Mouse (Mus musculus): ENCODE data around the gene Fntb. TPM values are rescaled to one million over a fixed set of nuclear protein-coding genes. Genes with fewer than 3 reads are reported as not detected.

The Fntb gene
- polyA plus RNA-seq, 1 experiment from 2014 or later = 35.2 TPM

DNA sequence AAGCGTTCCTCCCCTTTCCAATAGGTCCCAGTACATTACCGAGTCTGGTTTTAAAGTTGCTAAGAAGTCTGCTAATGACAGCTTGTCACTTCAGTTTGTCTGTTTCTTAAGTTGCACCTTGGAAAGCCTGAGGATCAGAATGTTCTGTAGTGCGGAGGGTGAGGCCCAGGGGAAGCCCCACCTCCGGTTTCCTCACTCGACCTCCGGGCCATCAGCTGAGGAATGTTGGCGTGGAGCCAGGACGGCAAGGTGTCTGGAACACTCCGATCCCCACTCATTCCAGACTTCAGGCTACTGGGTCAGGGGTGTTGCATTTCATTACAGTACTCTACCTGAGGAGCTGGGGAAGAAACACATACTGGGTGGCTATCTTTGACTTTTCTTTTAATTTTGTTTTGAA, 118.4 kb downstream of the Fntb start:
- H3K27me3 ChIP-seq = no peaks in the 10 kb centered on the region
- H3K9me3 ChIP-seq = no peaks in the 10 kb centered on the region
- H3K27ac ChIP-seq = no peak overlapping the region
- no peak for ATAC-seq (ENCODE audit: low FRiP score)
- no peak overlapping the region for H3K4me2 ChIP-seq
- H3K4me1 ChIP-seq = no peaks in the 10 kb centered on the region
- H3K9ac ChIP-seq = no peak overlapping the region
- 83% methylated on average over 9 of the region's 9 CpGs for WGBS
- H3K4me3 ChIP-seq (replicated peaks) = no peak overlapping the region
- H3K36me3 ChIP-seq (replicated peaks) = no peaks in the 10 kb centered on the region

DNA sequence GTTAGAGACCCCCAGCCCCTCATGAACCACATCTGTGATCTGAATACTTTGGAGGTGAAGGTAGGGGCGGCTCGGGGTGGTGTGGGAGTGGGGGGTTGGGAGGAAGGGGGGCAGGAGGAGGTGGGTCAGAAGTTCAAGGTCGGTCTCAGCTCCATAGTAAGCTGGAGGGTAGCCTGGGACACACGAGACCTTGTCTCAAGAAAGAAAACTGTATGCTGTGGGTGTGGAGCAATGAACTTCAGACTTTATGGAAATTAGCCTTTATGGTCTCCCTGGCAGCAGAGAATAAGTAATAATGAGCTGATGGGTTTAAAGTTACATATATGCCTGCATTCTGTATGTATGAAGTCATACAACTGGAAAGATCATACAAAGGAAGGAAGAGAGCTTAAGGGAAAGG, 119.7 kb downstream of the Fntb start:
- Histone ChIP-seq H3K27me3 (no peaks in the 10 kb centered on the region), H3K4me1 (no peaks in the 10 kb centered on the region), H3K36me3 (replicated peaks) (no peaks in the 10 kb centered on the region), H3K27ac (no peak overlapping the region), H3K9ac (no peak overlapping the region), H3K4me2 (no peak overlapping the region), H3K9me3 (no peaks in the 10 kb centered on the region), H3K4me3 (replicated peaks) (no peak overlapping the region)
- 93% methylated on average over 4 of the region's 4 CpGs for WGBS
- ATAC-seq (ENCODE audit: low FRiP score) = no peak

DNA sequence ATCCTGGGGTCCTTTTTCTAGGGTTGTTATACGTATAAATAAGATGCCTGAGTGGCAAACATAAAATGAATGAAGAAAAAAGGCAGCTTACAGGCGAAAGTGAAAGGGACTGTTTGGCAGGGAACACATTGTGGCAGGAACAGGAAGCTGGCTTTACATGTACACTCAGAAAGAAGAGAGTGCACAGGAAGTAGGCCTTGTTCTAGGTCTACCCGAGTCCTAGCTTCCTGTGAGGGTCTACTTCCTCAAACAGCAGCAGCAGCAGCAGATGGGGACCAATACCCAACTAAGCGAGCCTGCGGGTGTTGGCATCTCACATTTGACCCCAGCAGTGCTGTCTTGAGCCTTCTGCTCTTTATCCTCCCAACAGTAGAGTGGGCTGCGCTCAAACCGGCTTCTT, 121.4 kb downstream of the Fntb start:
- H3K4me1 ChIP-seq = no peaks in the 10 kb centered on the region
- ATAC-seq (ENCODE audit: low FRiP score) = no peak

DNA sequence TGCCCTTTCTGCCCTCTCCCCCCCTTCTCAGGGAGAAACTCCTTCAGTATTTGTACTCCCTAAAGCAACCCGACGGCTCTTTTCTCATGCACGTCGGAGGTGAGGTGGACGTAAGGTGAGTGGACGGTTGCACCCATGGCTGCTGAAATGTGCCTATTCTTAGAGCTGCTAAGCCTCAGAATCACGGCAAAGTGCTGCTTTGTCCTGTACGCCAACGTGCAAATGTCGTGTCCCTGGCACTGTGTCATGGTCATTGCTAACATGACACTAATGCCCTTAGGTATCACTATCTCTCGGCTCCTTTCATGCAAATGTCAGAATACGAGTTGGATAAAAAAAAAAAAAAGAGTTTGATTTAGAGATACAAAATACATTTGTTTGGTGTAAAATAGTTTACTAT, 122.6 kb downstream of the Fntb start:
- no peaks in the 10 kb centered on the region for H3K9me3 ChIP-seq
- H3K4me3 ChIP-seq (replicated peaks) = no peak overlapping the region
- no peak overlapping the region for H3K4me2 ChIP-seq
- H3K9ac ChIP-seq = no peak overlapping the region
- H3K36me3 ChIP-seq (replicated peaks) = peaks cover 9% of the 10 kb centered on the region; the same call in 1 of the 2 replicates
- 94% methylated on average over 12 of the region's 12 CpGs for WGBS
- ATAC-seq (ENCODE audit: low FRiP score) = no peak
- no peak overlapping the region for H3K27ac ChIP-seq
- no peaks in the 10 kb centered on the region for H3K27me3 ChIP-seq
- no peaks in the 10 kb centered on the region for H3K4me1 ChIP-seq

More for the DNA sequence above, 121.4 kb downstream of the Fntb start:
- no peak overlapping the region for H3K4me3 ChIP-seq (replicated peaks)
- H3K4me2 ChIP-seq = no peak overlapping the region
- no peaks in the 10 kb centered on the region for H3K9me3 ChIP-seq
- 86% methylated on average over 7 of the region's 7 CpGs for WGBS
- no peaks in the 10 kb centered on the region for H3K36me3 ChIP-seq (replicated peaks)
- no peak overlapping the region for H3K9ac ChIP-seq
- no peaks in the 10 kb centered on the region for H3K27me3 ChIP-seq
- no peak overlapping the region for H3K27ac ChIP-seq

DNA sequence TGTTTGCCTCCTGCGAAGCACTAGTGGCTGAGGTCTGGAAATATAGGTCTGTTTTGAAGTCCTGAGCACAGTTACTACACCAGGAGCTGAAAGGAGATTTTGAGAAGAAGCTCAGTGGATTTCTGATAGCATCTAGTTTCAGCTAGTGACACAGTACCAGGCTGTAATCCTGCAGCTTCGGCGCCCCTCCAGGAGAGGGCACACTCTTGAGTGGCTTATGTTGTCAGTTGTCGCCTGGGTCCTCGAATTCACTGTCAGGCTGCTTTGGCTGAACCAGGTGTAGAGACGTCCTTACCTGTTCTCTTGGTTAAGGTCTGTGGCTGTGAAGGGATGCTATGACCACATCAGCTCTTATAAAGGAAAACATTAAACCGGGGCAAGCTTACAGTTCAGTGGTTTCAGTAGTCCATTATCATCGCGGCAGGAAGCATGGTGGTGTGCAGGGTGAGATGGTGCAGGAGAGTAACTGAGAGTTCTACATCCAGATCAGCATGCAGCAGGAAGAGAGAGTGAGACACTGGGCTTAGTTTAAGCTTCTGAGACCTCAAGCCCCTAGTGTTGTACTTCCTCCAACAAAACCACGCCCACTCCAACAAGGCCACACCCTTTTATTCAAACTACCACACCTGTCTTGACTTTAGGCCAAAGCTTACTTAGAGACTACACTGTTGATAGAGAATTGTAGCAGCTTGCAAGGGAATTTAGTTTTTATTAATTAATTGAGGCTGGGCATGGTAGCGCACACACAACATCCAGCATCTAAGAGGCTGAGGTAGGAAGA, 124.2 kb downstream of the Fntb start:
- WGBS = 89% methylated on average over 11 of the region's 11 CpGs
- H3K27ac ChIP-seq = no peak overlapping the region
- no peak for ATAC-seq (ENCODE audit: low FRiP score)
- H3K9ac ChIP-seq = no peak overlapping the region
- no peaks in the 10 kb centered on the region for H3K4me1 ChIP-seq
- no peak overlapping the region for H3K4me3 ChIP-seq (replicated peaks)
- H3K4me2 ChIP-seq = no peak overlapping the region
- H3K36me3 ChIP-seq (replicated peaks) = peaks cover 9% of the 10 kb centered on the region; the same call in 1 of the 2 replicates
- H3K27me3 ChIP-seq = no peaks in the 10 kb centered on the region
- H3K9me3 ChIP-seq = no peaks in the 10 kb centered on the region

DNA sequence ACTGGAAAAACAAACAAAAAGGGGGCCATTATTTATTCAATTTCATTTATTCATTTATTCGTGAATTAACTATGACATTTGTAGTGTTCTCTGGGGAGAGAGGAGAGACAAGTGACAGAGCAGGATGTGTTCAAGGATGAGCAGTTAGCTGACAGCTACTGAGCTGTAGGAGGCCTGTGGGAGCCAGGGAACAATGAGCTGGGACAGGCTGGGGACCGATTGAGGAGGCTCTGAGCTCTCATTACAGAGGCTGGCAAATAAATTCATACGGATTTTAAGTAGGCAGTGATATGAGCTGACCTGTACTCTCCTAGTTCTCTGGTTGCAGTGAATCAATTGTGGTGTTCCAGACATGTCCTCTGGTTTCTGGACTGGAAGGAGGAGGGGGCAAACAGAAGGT, 125.8 kb downstream of the Fntb start:
- 74% methylated on average over 3 of the region's 3 CpGs for WGBS
- H3K9me3 ChIP-seq = no peaks in the 10 kb centered on the region
- H3K27me3 ChIP-seq = no peaks in the 10 kb centered on the region
- peaks cover 9% of the 10 kb centered on the region; the same call in 1 of the 2 replicates for H3K36me3 ChIP-seq (replicated peaks)
- H3K4me1 ChIP-seq = peaks cover 9% of the 10 kb centered on the region
- H3K9ac ChIP-seq = no peak overlapping the region
- H3K4me2 ChIP-seq = no peak overlapping the region
- no peak overlapping the region for H3K4me3 ChIP-seq (replicated peaks)
- no peak overlapping the region for H3K27ac ChIP-seq
- no peak for ATAC-seq (ENCODE audit: low FRiP score)

DNA sequence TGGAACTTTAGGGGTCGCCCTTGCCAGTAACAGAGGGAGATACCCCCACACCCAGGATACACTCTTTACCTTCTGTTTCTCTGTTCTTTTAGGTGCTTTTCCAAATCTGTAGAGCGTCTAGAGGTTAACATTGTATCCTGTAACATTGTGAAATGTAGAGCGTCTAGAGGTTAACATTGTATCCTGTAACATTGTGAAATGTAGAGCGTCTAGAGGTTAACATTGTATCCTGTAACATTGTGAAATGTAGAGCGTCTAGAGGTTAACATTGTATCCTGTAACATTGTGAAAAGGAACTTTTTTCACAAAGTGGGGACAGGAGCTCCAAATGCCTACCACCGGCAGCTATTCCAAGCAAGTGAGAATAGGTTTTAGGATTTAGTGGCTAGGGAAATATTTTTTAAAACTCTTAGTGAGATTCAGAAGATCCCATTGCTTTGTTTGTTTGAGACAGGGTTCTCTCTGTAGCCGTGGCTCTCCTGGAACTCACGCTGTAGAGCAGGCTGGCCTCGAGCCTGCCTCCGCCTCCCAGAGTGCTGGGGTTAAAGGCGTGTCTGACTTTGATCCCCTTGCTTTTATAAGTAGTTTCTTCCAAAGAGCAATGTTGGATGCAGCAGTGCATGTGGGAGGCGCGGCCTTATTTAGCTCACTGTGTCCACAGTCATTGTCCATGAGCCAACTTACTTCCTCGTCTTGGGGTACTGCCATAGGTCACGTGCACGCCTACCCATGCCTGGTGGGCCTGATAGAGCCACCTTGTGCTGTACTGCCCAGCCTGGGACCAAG, 127.7 kb downstream of the Fntb start:
- Histone ChIP-seq H3K9ac (no peak overlapping the region), H3K4me3 (replicated peaks) (no peak overlapping the region), H3K4me2 (no peak overlapping the region), H3K4me1 (peaks cover 9% of the 10 kb centered on the region), H3K27ac (no peak overlapping the region), H3K36me3 (replicated peaks) (peaks cover 11% of the 10 kb centered on the region; the same call in 1 of the 2 replicates), H3K9me3 (no peaks in the 10 kb centered on the region), H3K27me3 (no peaks in the 10 kb centered on the region)
- no peak for ATAC-seq (ENCODE audit: low FRiP score)
- WGBS = 89% methylated on average over 16 of the region's 16 CpGs

DNA sequence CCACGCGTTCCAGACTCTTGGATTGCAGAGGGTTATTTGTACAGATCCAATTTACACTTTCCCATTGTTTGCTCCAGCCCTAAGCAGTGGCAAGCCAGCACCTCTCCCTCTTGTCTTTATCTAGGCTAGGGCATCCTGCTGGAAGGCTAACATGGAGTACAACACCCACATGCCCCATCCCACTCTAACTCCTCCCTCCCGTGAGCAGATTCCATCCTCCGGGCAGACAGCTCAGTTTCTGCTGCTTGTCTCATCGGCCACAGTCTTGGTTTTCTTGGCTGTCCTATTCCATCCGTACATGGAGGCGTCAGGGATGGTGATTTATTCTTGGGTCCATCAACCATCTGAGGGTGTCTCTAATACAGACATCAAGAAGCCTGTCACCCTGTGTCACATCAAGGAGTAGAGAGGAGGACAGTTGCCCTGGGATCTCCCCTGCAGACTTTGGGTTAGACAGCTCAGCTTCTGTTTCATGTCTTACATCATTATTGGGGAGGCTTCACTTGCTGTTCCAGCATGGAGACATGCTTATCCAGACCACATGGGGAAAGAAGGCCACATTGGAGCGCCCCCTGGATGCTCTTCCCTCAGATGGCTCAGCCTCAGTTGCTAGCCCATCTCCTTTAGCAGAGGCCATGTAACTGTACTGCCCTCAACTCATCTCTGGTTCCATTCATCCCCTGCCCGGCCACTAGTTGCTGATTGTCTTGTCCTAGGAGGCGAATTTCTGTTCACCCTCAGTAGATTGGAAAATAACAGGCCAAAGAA, 129.6 kb downstream of the Fntb start:
- Histone ChIP-seq H3K4me3 (replicated peaks) (no peak overlapping the region), H3K4me1 (peaks cover 9% of the 10 kb centered on the region), H3K36me3 (replicated peaks) (peaks cover 11% of the 10 kb centered on the region), H3K27me3 (no peaks in the 10 kb centered on the region), H3K9me3 (no peaks in the 10 kb centered on the region), H3K9ac (no peak overlapping the region), H3K4me2 (no peak overlapping the region), H3K27ac (no peak overlapping the region)
- no peak for ATAC-seq (ENCODE audit: low FRiP score)
- 80% methylated on average over 10 of the region's 10 CpGs for WGBS

DNA sequence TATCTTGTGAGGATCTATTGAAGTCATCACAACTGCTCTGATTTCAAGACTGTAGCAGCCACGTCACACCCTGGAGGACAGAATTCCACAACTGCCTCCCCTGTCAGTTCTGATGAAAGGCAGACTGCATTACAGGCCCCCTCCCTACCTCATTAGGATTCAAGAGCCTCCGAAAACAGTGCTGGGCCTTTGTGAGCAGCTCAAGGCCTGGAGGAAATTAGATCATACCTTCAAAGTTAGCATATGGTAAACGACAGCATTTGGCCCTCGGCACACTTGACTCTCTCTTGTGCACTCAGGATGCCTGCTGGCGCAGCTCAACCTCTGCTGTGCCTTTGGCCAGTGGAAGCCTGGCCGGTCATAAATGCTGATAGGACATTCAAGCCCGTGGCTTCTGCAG, 130.4 kb downstream of the Fntb start:
- no peak overlapping the region for H3K4me3 ChIP-seq (replicated peaks)
- H3K4me2 ChIP-seq = no peak overlapping the region
- peak; percentile 63; the same call in 1 of the 2 replicates for ATAC-seq (ENCODE audit: low FRiP score)
- peak overlapping the region; percentile 31; the same call in 1 of the 2 replicates for H3K27ac ChIP-seq
- no peak overlapping the region for H3K9ac ChIP-seq
- peaks cover 9% of the 10 kb centered on the region for H3K4me1 ChIP-seq
- no peaks in the 10 kb centered on the region for H3K9me3 ChIP-seq
- no peaks in the 10 kb centered on the region for H3K27me3 ChIP-seq
- 24% methylated on average over 7 of the region's 7 CpGs for WGBS
- H3K36me3 ChIP-seq (replicated peaks) = peaks cover 11% of the 10 kb centered on the region

DNA sequence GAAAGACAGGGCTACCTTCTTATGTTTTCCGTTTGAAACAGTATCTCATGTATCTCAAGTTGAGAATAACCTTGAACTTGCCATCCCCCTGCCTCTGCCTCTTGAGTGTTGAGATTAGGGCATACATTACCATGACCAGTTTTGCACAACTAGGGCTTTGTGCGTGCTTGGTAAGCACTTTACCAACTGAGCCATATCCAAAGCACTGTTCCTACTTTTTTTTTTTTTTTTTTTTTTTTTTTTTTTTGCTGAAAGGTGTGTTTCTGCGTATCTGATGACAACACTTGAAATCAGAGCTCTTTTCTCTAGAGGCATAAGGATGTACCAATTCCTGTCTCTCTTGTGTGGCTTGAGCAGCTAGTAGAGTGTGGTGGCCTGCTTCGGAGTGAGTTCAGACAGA, 131.2 kb downstream of the Fntb start:
- 93% methylated on average over 4 of the region's 4 CpGs for WGBS
- no peaks in the 10 kb centered on the region for H3K27me3 ChIP-seq
- ATAC-seq (ENCODE audit: low FRiP score) = no peak

DNA sequence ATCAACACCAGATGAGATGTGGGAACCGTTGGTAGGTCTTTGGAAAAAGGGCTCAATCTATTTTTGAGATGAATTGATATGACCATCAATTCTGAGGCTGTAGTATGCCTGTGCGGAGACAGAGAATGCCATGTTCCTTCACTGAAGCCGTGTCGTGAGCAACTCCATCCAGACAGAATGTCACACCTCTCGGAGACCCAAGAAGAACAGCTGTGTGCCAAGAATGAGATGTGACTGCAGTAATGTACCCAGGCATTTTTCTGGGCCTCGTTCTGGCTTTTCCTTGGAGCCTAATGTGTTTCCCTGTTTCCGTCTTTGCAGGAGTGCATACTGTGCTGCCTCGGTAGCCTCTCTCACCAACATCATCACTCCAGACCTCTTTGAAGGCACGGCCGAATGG, 131.6 kb downstream of the Fntb start:
- WGBS = 88% methylated on average over 10 of the region's 10 CpGs
- Histone ChIP-seq H3K4me3 (replicated peaks) (no peak overlapping the region), H3K9ac (no peak overlapping the region), H3K36me3 (replicated peaks) (peaks cover 13% of the 10 kb centered on the region), H3K4me1 (peaks cover 9% of the 10 kb centered on the region), H3K27ac (no peak overlapping the region), H3K27me3 (no peaks in the 10 kb centered on the region), H3K9me3 (no peaks in the 10 kb centered on the region), H3K4me2 (no peak overlapping the region)
- ATAC-seq (ENCODE audit: low FRiP score) = no peak

More for the DNA sequence above, 131.2 kb downstream of the Fntb start:
- Histone ChIP-seq H3K9me3 (no peaks in the 10 kb centered on the region), H3K36me3 (replicated peaks) (peaks cover 14% of the 10 kb centered on the region), H3K4me1 (peaks cover 9% of the 10 kb centered on the region), H3K27ac (no peak overlapping the region), H3K4me3 (replicated peaks) (no peak overlapping the region), H3K4me2 (no peak overlapping the region), H3K9ac (no peak overlapping the region)

DNA sequence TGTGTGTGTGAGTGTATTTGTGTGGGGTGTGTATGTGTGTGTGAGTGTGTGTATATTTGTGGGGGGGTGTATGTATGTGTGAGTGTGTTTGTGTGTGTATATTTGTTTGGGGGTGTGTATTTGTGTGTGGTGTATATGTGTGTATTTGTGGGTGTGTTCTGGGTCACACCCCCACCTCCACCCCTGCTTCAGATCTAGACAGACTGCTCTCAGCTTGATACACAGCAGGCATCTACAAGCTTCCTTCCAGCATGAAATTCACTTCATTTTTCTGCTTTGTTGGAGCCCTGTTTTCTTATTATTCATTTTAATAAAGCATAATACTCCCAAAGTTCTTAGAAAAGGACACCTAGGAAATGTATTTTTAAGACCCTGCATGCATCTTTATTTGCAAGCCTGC, 132.8 kb downstream of the Fntb start:
- Histone ChIP-seq H3K9me3 (no peaks in the 10 kb centered on the region), H3K9ac (no peak overlapping the region), H3K4me2 (no peak overlapping the region), H3K4me1 (peaks cover 9% of the 10 kb centered on the region), H3K27ac (no peak overlapping the region), H3K4me3 (replicated peaks) (no peak overlapping the region), H3K27me3 (no peaks in the 10 kb centered on the region), H3K36me3 (replicated peaks) (peaks cover 5% of the 10 kb centered on the region; the same call in 1 of the 2 replicates)
- no peak for ATAC-seq (ENCODE audit: low FRiP score)

All from forebrain, embryonic 12.5 days (tissue).